17 mouse cellular contexts compared by ENCODE assay signal in genomic region chr19:26340155-26340554, GRCm38 (mm10).
DNase-seq lines count a peak whose midpoint lies in the region; ATAC-seq lines count a peak whose summit lies in the region.
"Had no signal": no experiment of that assay in that cellular context is flagged by ENCODE, and none has a peak within 500 bp of the region (broad histone marks: within the 10 kb centered on the region; RNA-seq: fewer than 3 reads in every experiment).

No protein-coding gene starts in this region.

- H3K9ac ChIP-seq in midbrain, embryonic 14.5 days (replicated peaks; ENCODE audit: low read length): no peak overlapping the region
- H3K9ac ChIP-seq in midbrain, embryonic 16.5 days (ENCODE audit: low read depth, low read length): no peak overlapping the region
- H3K9ac ChIP-seq: limb, embryonic 12.5 days had no signal

- H3K4me2 ChIP-seq in midbrain, embryonic 14.5 days (ENCODE audit: low read length): no peak overlapping the region
- H3K4me2 ChIP-seq in midbrain, embryonic 16.5 days (ENCODE audit: low read length): no peak overlapping the region
- H3K4me2 ChIP-seq: limb, embryonic 12.5 days had no signal

- H3K27ac ChIP-seq in midbrain, embryonic 14.5 days (replicated peaks; ENCODE audit: low read depth, low read length): no peak overlapping the region
- no peak overlapping the region for H3K27ac ChIP-seq in midbrain, embryonic 16.5 days (ENCODE audit: low read length)
- H3K27ac ChIP-seq: limb, embryonic 12.5 days had no signal

- DNase-seq in frontal cortex, adult 2 months (ENCODE audit: extremely low spot score in 1 of 2, low spot score in 1 of 2): peak; percentile 8 to 37
- DNase-seq in frontal cortex, postnatal 25 days (ENCODE audit: low spot score in 2 of 2): no peak
- peak; percentile 24 for DNase-seq in midbrain, embryonic 14.5 days
- peak; percentile 17 for DNase-seq in left cerebral cortex, postnatal 4 days
- DNase-seq in layer of hippocampus, adult 8-10 months (ENCODE audit: low spot score in 2 of 2): no peak
- DNase-seq in testis, postnatal 14 days (ENCODE audit: low spot score): no peak
- DNase-seq: embryo, embryonic 11 days; heart, adult 11 months; heart, postnatal 4 days; kidney, adult 8-10 months; kidney, postnatal 25 days; layer of hippocampus, adult 9-11 months; lung, postnatal 14 days; thymus, adult 18-20 months had no signal

- no peak for ATAC-seq in midbrain, embryonic 14.5 days (ENCODE audit: low FRiP score, low TSS enrichment)
- ATAC-seq in midbrain, embryonic 16.5 days: no peak
- ATAC-seq: inflammation-experienced regulatory T-cells, adult 6 months had no signal

- H3K27me3 ChIP-seq in midbrain, embryonic 14.5 days (ENCODE audit: control insufficient read depth, insufficient read depth, low read length): no peaks in the 10 kb centered on the region
- H3K27me3 ChIP-seq in midbrain, embryonic 16.5 days (ENCODE audit: control insufficient read depth, insufficient read depth, low read depth, low read length): no peaks in the 10 kb centered on the region
- H3K27me3 ChIP-seq: limb, embryonic 12.5 days had no signal

- H3K4me3 ChIP-seq in midbrain, embryonic 14.5 days (replicated peaks; ENCODE audit: low read depth, low read length): no peak overlapping the region
- H3K4me3 ChIP-seq in midbrain, embryonic 16.5 days (ENCODE audit: low read depth, low read length): no peak overlapping the region
- H3K4me3 ChIP-seq: limb, embryonic 12.5 days had no signal

- no peaks in the 10 kb centered on the region for H3K9me3 ChIP-seq in midbrain, embryonic 14.5 days (ENCODE audit: control insufficient read depth, low read length)
- no peaks in the 10 kb centered on the region for H3K9me3 ChIP-seq in midbrain, embryonic 16.5 days (replicated peaks; ENCODE audit: control insufficient read depth, low read length, poor library complexity, severe bottlenecking)
- H3K9me3 ChIP-seq: limb, embryonic 12.5 days had no signal

- no peaks in the 10 kb centered on the region for H3K36me3 ChIP-seq in midbrain, embryonic 14.5 days (ENCODE audit: control insufficient read depth, insufficient read depth, low read length)
- no peaks in the 10 kb centered on the region for H3K36me3 ChIP-seq in midbrain, embryonic 16.5 days (ENCODE audit: control insufficient read depth, insufficient read depth, low read length)
- H3K36me3 ChIP-seq: limb, embryonic 12.5 days had no signal

- 30% methylated on average over 3 of the region's 3 CpGs for WGBS in midbrain, embryonic 14.5 days
- WGBS in midbrain, embryonic 16.5 days: 26% methylated on average over 3 of the region's 3 CpGs

- intact Hi-C loops in left cerebral cortex, postnatal 4 days (cut with DNase I): no loop called here

- no peaks in the 10 kb centered on the region for H3K4me1 ChIP-seq in midbrain, embryonic 14.5 days (ENCODE audit: control insufficient read depth, insufficient read depth, low read length)
- 0 out of 2 replicates have a peak, but pooled peaks cover 2% of the 10 kb centered on the region for H3K4me1 ChIP-seq in midbrain, embryonic 16.5 days (ENCODE audit: control insufficient read depth, insufficient read depth, low read length)
- H3K4me1 ChIP-seq: limb, embryonic 12.5 days had no signal

Comparison
In these comparisons a context has a peak if more than half of its experiments do, and no peak if none do; other contexts are left out.
1. DNase-seq: peak in frontal cortex, adult 2 months (2 of 2), midbrain, embryonic 14.5 days (single experiment) and left cerebral cortex, postnatal 4 days (single experiment); none in frontal cortex, postnatal 25 days (0 of 2), layer of hippocampus, adult 8-10 months (0 of 2) and testis, postnatal 14 days (single experiment).